Mouse (Mus musculus) embryonic facial prominence, embryonic 15.5 days (tissue): ENCODE results near the gene Klrg1. TPM values are rescaled to one million over a fixed set of nuclear protein-coding genes. Genes with fewer than 3 reads are reported as not detected.

Experiments used
- ATAC-seq: fragments of 200-750 bp; cut with Nextera tagmentation; 2 replicates; pipeline ENCODE4 v1.8.0; 2017; ENCODE audit warnings: low read depth, moderate TSS enrichment; ENCODE audit not compliant: insufficient number of reproducible peaks, low FRiP score, low TSS enrichment
- H3K27ac ChIP-seq: fragments of 300-500 bp; sonication (generic); replicated peaks from 2 replicates; pipeline ENCODE4 v1.5.1; 2015; ENCODE audit warnings: mild to moderate bottlenecking, inconsistent platforms
- H3K27me3 ChIP-seq: fragments of 300-500 bp; sonication (generic); 2 replicates; pipeline ENCODE4 v1.6.1; 2015; ENCODE audit warnings: inconsistent platforms
- H3K36me3 ChIP-seq: fragments of 300-500 bp; sonication (generic); 2 replicates; pipeline ENCODE4 v1.6.1; 2015; ENCODE audit warnings: mild to moderate bottlenecking, inconsistent platforms
- H3K4me1 ChIP-seq: fragments of 300-500 bp; sonication (generic); 2 replicates; pipeline ENCODE4 v1.6.1; 2015; ENCODE audit warnings: inconsistent platforms
- H3K4me2 ChIP-seq: fragments of 300-500 bp; sonication (generic); replicated peaks from 2 replicates; pipeline ENCODE4 v1.6.1; 2015; ENCODE audit warnings: mild to moderate bottlenecking, inconsistent platforms
- H3K4me3 ChIP-seq: fragments of 300-500 bp; sonication (generic); replicated peaks from 2 replicates; pipeline ENCODE4 v1.5.1; 2015; ENCODE audit warnings: mild to moderate bottlenecking, inconsistent platforms
- H3K9ac ChIP-seq: fragments of 300-500 bp; sonication (generic); 2 replicates; pipeline ENCODE4 v1.6.1; 2015; ENCODE audit warnings: inconsistent platforms
- H3K9me3 ChIP-seq: fragments of 300-500 bp; sonication (generic); replicated peaks from 2 replicates; pipeline ENCODE4 v1.6.1; 2016; ENCODE audit warnings: inconsistent platforms
- WGBS: fragments of 180-500 bp; shearing (Covaris S2); methylation state at CpG from one replicate; pipeline ENCODE4 v1.1.7; 2015; 5-methylcytosine and 5-hydroxymethylcytosine counted together
- polyA plus RNA-seq: library from polyadenylated mRNA; unstranded; fragments of >200 nt; fragmentation: Nextera tagmentation; extraction: Ambion mirVana; gene quantifications from 2 replicates; pipeline ENCODE4 v1.2.1, GENCODE M21; 2015

Klrg1 gene
- polyA plus RNA-seq, result not detected in 2 replicates

GRCm38 (mm10) chr6:122282782-122283181, at the start of gene Klrg1:
Gene Klrg1, minus strand, starts transcription at chr6:122282882.
- no peaks in the 10 kb centered on the region for H3K9me3 ChIP-seq
- no peak within 1 kb of the TSS for H3K27ac ChIP-seq
- no peak within 1 kb of the TSS for H3K4me2 ChIP-seq
- H3K4me1 ChIP-seq, result no peaks in the 10 kb centered on the region
- no peaks in the 10 kb centered on the region for H3K27me3 ChIP-seq
- no peak for ATAC-seq
- H3K4me3 ChIP-seq, result no peak within 1 kb of the TSS
- H3K36me3 ChIP-seq, result no peaks in the 10 kb centered on the region
- no peak within 1 kb of the TSS for H3K9ac ChIP-seq
- WGBS, result 81% methylated on average over 6 of the region's 6 CpGs

GRCm38 (mm10) chr6:122325361-122325975, 42.8 kb upstream of the Klrg1 start:
- peaks cover 46% of the 10 kb centered on the region for H3K36me3 ChIP-seq
- no peak overlapping the region for H3K4me3 ChIP-seq
- H3K9me3 ChIP-seq, result no peaks in the 10 kb centered on the region
- H3K9ac ChIP-seq, result no peak overlapping the region
- H3K27me3 ChIP-seq, result no peaks in the 10 kb centered on the region
- no peaks in the 10 kb centered on the region for H3K4me1 ChIP-seq
- WGBS, result 88% methylated on average over 6 of the region's 6 CpGs
- H3K27ac ChIP-seq, result no peak overlapping the region
- H3K4me2 ChIP-seq, result no peak overlapping the region
- ATAC-seq, result no peak; the same call in 1 of the 2 replicates

GRCm38 (mm10) chr6:122318726-122319125, 36.0 kb upstream of the Klrg1 start:
- Histone ChIP-seq H3K27me3 (no peaks in the 10 kb centered on the region), H3K4me3 (no peak overlapping the region), H3K4me1 (no peaks in the 10 kb centered on the region), H3K36me3 (peaks cover 88% of the 10 kb centered on the region), H3K27ac (no peak overlapping the region), H3K4me2 (no peak overlapping the region), H3K9me3 (no peaks in the 10 kb centered on the region), H3K9ac (no peak overlapping the region)
- no peak for ATAC-seq
- 95% methylated on average over 1 of the region's 1 CpGs for WGBS

- peak overlapping the region; percentile 11; the same call in 1 of the 2 replicates for H3K27ac ChIP-seq
- no peaks in the 10 kb centered on the region for H3K27me3 ChIP-seq
- H3K4me2 ChIP-seq, result peak overlapping the region; percentile 75
- 39% methylated on average over 5 of the region's 5 CpGs for WGBS
- ATAC-seq, result no peak
- H3K4me3 ChIP-seq, result peak overlapping the region; percentile 91
- H3K4me1 ChIP-seq, result peaks cover 14% of the 10 kb centered on the region
- peaks cover 33% of the 10 kb centered on the region for H3K36me3 ChIP-seq
- H3K9me3 ChIP-seq, result no peaks in the 10 kb centered on the region
- H3K9ac ChIP-seq, result 0 out of 2 replicates have a peak overlapping the region, but pooled peaks have one; percentile 71
These were observed 27.6 kb upstream of the Klrg1 start for GRCm38 (mm10) chr6:122310187-122310820.

- peak overlapping the region; percentile 71 for H3K9ac ChIP-seq
- H3K4me1 ChIP-seq, result peaks cover 14% of the 10 kb centered on the region
- 7% methylated on average over 11 of the region's 11 CpGs for WGBS
- H3K4me2 ChIP-seq, result peak overlapping the region; percentile 75
- no peaks in the 10 kb centered on the region for H3K27me3 ChIP-seq
- H3K9me3 ChIP-seq, result no peaks in the 10 kb centered on the region
- H3K36me3 ChIP-seq, result peaks cover 25% of the 10 kb centered on the region
- H3K27ac ChIP-seq, result peak overlapping the region; percentile 84; the same call in 1 of the 2 replicates
- H3K4me3 ChIP-seq, result peak overlapping the region; percentile 91
- no peak for ATAC-seq
These were observed 26.8 kb upstream of the Klrg1 start for GRCm38 (mm10) chr6:122309446-122309960.

GRCm38 (mm10) chr6:122308505-122309393, 26.1 kb upstream of the Klrg1 start, which contains the start of gene M6pr:
Gene M6pr, plus strand, starts transcription at chr6:122308720.
- peaks cover 17% of the 10 kb centered on the region for H3K36me3 ChIP-seq
- H3K9me3 ChIP-seq, result no peaks in the 10 kb centered on the region
- peak within 1 kb of the TSS; percentile 75 for H3K4me2 ChIP-seq
- H3K4me3 ChIP-seq, result peak within 1 kb of the TSS; percentile 91
- ATAC-seq, result peak; percentile 99
- peak within 1 kb of the TSS; percentile 84 for H3K27ac ChIP-seq
- H3K9ac ChIP-seq, result peak within 1 kb of the TSS; percentile 71
- WGBS, result under 1% methylated on average over 49 of the region's 49 CpGs
- no peaks in the 10 kb centered on the region for H3K27me3 ChIP-seq
- peaks cover 19% of the 10 kb centered on the region for H3K4me1 ChIP-seq

- H3K4me3 ChIP-seq, result peak overlapping the region; percentile 91; the same call in 1 of the 2 replicates
- no peak; the same call in 1 of the 2 replicates for ATAC-seq
- 59% methylated on average over 6 of the region's 6 CpGs for WGBS
These were observed 25.4 kb upstream of the Klrg1 start for GRCm38 (mm10) chr6:122308136-122308504.

GRCm38 (mm10) chr6:122306707-122307106, 24.0 kb upstream of the Klrg1 start:
- Histone ChIP-seq H3K36me3 (no peaks in the 10 kb centered on the region), H3K27ac (no peak overlapping the region), H3K9ac (no peak overlapping the region), H3K9me3 (no peaks in the 10 kb centered on the region), H3K4me2 (no peak overlapping the region), H3K4me3 (no peak overlapping the region), H3K27me3 (no peaks in the 10 kb centered on the region), H3K4me1 (peaks cover 21% of the 10 kb centered on the region)
- no peak for ATAC-seq
- WGBS, result 86% methylated on average over 4 of the region's 4 CpGs

More at GRCm38 (mm10) chr6:122308136-122308504, 25.4 kb upstream of the Klrg1 start:
- H3K27me3 ChIP-seq, result no peaks in the 10 kb centered on the region
- peaks cover 11% of the 10 kb centered on the region for H3K36me3 ChIP-seq
- peak overlapping the region; percentile 12; the same call in 1 of the 2 replicates for H3K4me2 ChIP-seq
- H3K9me3 ChIP-seq, result no peaks in the 10 kb centered on the region
- no peak overlapping the region for H3K9ac ChIP-seq
- H3K4me1 ChIP-seq, result peaks cover 21% of the 10 kb centered on the region
- peak overlapping the region; percentile 84; the same call in 1 of the 2 replicates for H3K27ac ChIP-seq

GRCm38 (mm10) chr6:122304790-122305555, 22.3 kb upstream of the Klrg1 start:
- no peak for ATAC-seq
- Histone ChIP-seq H3K27me3 (no peaks in the 10 kb centered on the region), H3K9me3 (no peaks in the 10 kb centered on the region), H3K4me1 (peaks cover 12% of the 10 kb centered on the region), H3K4me2 (no peak overlapping the region), H3K9ac (no peak overlapping the region), H3K4me3 (no peak overlapping the region), H3K36me3 (no peaks in the 10 kb centered on the region), H3K27ac (no peak overlapping the region)
- WGBS, result 78% methylated on average over 12 of the region's 12 CpGs

- H3K27me3 ChIP-seq, result no peaks in the 10 kb centered on the region
- no peaks in the 10 kb centered on the region for H3K36me3 ChIP-seq
- no peak overlapping the region for H3K4me3 ChIP-seq
- 0 out of 2 replicates have a peak, but pooled peaks cover 7% of the 10 kb centered on the region for H3K4me1 ChIP-seq
- H3K9ac ChIP-seq, result no peak overlapping the region
- 35% methylated on average over 6 of the region's 6 CpGs for WGBS
- H3K27ac ChIP-seq, result no peak overlapping the region
- no peak for ATAC-seq
- H3K9me3 ChIP-seq, result no peaks in the 10 kb centered on the region
- H3K4me2 ChIP-seq, result no peak overlapping the region
These were observed 21.7 kb upstream of the Klrg1 start for GRCm38 (mm10) chr6:122304355-122304754.
